Mouse (Mus musculus) liver, embryonic 16.5 days (tissue): ENCODE measurements at regions not wholly inside any gene's neighbourhood (a gene's known extent, or its start where the extent isn't known, plus 50 kb on each side); places are given as distances from the start of the nearest gene placed in this dataset.

Source experiments
- ATAC-seq: fragments of 200-750 bp; cut with Nextera tagmentation; 2 replicates; pipeline ENCODE4 v1.8.0; 2017; ENCODE audit warnings: low read depth, mild to moderate bottlenecking, moderate number of reproducible peaks, moderate library complexity
- H3K27ac ChIP-seq: fragments of 300-500 bp; sonication (generic); 2 replicates; pipeline ENCODE4 v1.5.1; 2014; ENCODE audit warnings: mild to moderate bottlenecking, low read length
- H3K27me3 ChIP-seq: fragments of 300-500 bp; sonication (generic); 2 replicates; pipeline ENCODE4 v1.6.1; 2014; ENCODE audit warnings: low read depth, low read length, mixed read lengths; ENCODE audit not compliant: control insufficient read depth, insufficient read depth
- H3K36me3 ChIP-seq: fragments of 300-500 bp; sonication (generic); 2 replicates; pipeline ENCODE4 v1.6.1; 2014; ENCODE audit warnings: mild to moderate bottlenecking; ENCODE audit not compliant: control insufficient read depth, insufficient read depth
- H3K4me1 ChIP-seq: fragments of 300-500 bp; sonication (generic); 2 replicates; pipeline ENCODE4 v1.6.1; 2014; ENCODE audit warnings: low read depth, low read length, mixed read lengths; ENCODE audit not compliant: control insufficient read depth
- H3K4me2 ChIP-seq: fragments of 300-500 bp; sonication (generic); 2 replicates; pipeline ENCODE4 v1.6.1; 2014; ENCODE audit warnings: low read depth, low read length, mixed read lengths
- H3K4me3 ChIP-seq: fragments of 300-500 bp; sonication (generic); 2 replicates; pipeline ENCODE4 v1.5.1; 2014; ENCODE audit warnings: low read depth, mild to moderate bottlenecking, low read length
- H3K9ac ChIP-seq: fragments of 300-500 bp; sonication (generic); 2 replicates; pipeline ENCODE4 v1.6.1; 2014; ENCODE audit warnings: low read depth, low read length
- H3K9me3 ChIP-seq: fragments of 300-500 bp; sonication (generic); replicated peaks from 2 replicates; pipeline ENCODE4 v1.6.1; 2016; ENCODE audit warnings: low read length; ENCODE audit not compliant: control insufficient read depth
- WGBS: fragments of 180-500 bp; shearing (Covaris S2); extraction: QIAGEN DNeasy Blood & Tissue Kit; methylation state at CpG from one replicate; pipeline ENCODE4 v1.1.7; 2014; ENCODE audit not compliant: insufficient replicate concordance; 5-methylcytosine and 5-hydroxymethylcytosine counted together

DNA sequence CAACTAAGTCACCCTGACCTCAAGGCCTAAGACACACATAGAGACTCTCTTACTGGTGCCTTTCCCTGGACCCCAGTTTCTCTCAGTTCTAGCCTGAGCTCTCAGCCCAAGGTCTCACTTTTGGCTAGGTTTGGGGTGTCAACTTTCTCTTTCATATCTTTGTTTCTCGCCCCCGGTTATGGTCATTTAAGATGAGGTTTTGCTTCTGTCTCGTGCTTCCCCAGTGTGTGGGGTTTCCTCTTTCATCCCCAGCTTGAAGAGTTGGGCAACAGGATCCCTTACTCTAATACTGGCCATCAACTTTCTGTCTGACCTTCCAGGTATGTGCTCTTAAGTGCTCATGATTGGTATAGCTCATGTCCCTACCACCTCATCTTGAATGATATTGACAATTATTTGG is 67.5 kb downstream of the Lmo4 start:
- no peaks in the 10 kb centered on the region for H3K4me1 ChIP-seq
- no peaks in the 10 kb centered on the region; the same call in 1 of the 2 replicates for H3K9me3 ChIP-seq

DNA sequence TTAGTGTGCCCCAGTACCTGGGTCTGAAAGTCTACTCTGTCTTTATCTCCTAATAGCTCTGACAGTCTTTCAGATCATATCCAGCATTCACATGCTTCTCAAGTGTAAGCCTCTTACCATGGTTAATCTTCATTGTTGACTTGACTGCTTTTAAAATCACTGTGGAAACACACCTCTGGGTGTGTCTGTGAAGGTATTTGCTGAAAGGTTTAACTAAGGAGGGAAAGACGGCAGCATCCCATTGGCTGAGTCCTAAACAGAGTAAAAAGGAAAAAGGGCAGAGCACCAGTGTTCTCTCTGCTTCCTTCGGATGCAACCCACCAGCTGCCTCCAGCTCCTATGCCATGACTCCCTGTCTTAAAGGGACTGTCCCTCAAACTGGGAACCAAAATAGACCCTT is 68.6 kb downstream of the Lmo4 start:
- no peaks in the 10 kb centered on the region for H3K36me3 ChIP-seq
- no peaks in the 10 kb centered on the region for H3K27me3 ChIP-seq
- no peak for ATAC-seq
- H3K4me3 ChIP-seq, result no peak overlapping the region
- no peak overlapping the region for H3K27ac ChIP-seq
- no peaks in the 10 kb centered on the region; the same call in 1 of the 2 replicates for H3K9me3 ChIP-seq
- H3K9ac ChIP-seq, result no peak overlapping the region
- no peak overlapping the region for H3K4me2 ChIP-seq
- 57% methylated on average over 2 of the region's 2 CpGs for WGBS
- no peaks in the 10 kb centered on the region for H3K4me1 ChIP-seq

More for the DNA sequence above, 67.5 kb downstream of the Lmo4 start:
- no peak for ATAC-seq
- Histone ChIP-seq H3K4me2 (no peak overlapping the region), H3K9ac (no peak overlapping the region), H3K36me3 (no peaks in the 10 kb centered on the region), H3K4me3 (no peak overlapping the region), H3K27ac (no peak overlapping the region), H3K27me3 (no peaks in the 10 kb centered on the region)
- WGBS, result 70% methylated on average over 3 of the region's 3 CpGs

DNA sequence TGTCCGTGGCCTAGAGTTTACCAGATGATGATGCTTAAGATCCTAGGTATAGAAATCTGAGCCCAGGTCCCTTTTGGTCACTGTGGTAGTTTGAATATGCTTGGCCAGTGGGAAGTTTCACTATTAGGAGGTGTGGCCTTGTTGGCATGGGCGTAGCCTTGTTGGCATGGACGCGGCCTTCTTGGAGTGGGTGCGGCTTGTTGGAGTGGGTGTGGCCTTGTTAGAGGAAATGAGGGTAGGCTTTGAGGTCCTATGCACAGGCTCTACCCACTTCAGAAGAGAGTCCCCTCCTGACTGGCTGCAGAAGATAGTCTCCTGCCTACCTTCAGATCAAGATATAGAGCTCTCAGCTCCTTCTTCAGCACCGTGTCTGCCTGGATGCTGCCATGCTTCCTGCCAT is 69.4 kb downstream of the Lmo4 start:
- H3K9ac ChIP-seq, result no peak overlapping the region
- no peak overlapping the region for H3K4me2 ChIP-seq
- no peak for ATAC-seq
- no peaks in the 10 kb centered on the region; the same call in 1 of the 2 replicates for H3K9me3 ChIP-seq
- no peak overlapping the region for H3K27ac ChIP-seq
- no peak overlapping the region for H3K4me3 ChIP-seq
- H3K36me3 ChIP-seq, result no peaks in the 10 kb centered on the region
- no peaks in the 10 kb centered on the region for H3K4me1 ChIP-seq
- WGBS, result 81% methylated on average over 6 of the region's 6 CpGs
- H3K27me3 ChIP-seq, result no peaks in the 10 kb centered on the region

DNA sequence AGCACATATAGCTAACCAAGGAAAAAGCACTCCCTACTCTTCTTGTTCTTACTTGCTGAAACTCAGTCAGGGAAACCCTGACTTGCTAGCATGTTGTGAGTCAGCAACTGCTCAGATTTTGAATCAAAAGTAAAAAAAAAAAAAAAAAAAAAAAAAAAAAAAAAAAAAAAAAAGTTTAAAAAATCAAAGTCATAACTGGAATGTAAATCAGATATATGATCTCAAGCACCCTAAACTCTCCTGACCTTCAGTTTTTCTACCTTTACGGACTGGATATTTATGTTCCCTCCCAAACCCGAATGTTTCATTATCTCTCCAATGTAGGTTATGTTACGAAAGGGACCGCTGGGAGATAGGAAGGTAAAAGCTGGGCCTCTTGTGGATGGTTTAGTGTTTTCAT is 77.0 kb downstream of the Lmo4 start:
- no peak overlapping the region for H3K9ac ChIP-seq
- H3K4me2 ChIP-seq, result no peak overlapping the region
- no peaks in the 10 kb centered on the region for H3K36me3 ChIP-seq
- no peak overlapping the region for H3K27ac ChIP-seq
- no peak for ATAC-seq
- H3K4me3 ChIP-seq, result no peak overlapping the region
- H3K4me1 ChIP-seq, result no peaks in the 10 kb centered on the region
- H3K27me3 ChIP-seq, result no peaks in the 10 kb centered on the region
- no peaks in the 10 kb centered on the region for H3K9me3 ChIP-seq
- WGBS, result 81% methylated on average over 4 of the region's 4 CpGs

DNA sequence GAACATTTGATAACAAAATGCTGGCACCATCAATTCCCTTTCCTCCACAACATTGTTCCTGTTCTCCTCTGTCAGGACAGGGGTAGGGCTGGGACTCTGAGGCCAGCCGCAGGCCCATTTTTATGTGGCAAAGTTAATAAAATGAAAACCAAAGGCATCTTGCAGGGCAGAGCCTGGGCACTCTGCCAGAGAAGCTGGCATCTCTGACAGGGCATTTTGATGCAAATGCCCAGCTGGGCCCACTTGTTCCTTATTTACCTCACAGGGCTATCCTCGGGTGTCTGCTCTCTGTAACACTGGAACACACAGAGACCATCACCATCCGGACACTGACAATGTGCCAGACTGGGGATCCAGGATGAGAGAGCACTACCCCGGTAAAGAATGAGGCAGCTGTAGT is 80.7 kb downstream of the Lmo4 start:
- no peak overlapping the region for H3K27ac ChIP-seq

DNA sequence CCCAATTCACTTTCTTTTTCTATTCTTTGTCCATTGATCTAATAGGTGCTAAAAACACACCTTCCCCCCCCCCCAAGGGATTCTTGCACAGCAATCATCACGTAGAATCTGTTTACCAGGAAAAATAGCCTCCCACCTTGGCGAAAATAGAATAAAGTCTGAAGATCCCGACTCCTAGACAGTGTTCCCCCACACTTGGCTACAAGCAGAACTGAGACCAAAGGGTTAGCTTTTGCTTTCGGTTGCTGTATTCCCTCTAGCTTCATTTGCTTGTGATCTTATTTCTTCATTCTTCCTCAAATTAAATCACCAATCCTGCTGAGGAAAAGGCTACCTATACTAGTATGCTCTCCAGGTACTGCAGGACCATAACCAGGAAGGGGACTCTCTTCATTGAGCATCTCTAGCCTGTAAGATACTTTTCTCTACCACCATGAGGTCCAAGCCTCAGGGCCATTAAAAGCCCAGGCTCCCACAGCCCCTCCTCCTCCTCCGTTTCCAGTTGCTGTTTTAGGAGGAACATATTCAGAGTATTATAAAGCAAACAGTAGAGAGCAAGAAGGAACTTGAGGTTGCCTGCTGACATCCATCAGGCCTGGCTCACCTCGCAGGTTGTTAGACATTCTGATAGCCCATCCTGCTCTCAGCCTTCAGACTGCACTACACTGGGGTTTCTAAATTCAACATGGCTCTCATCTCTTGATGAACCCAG is 81.5 kb downstream of the Lmo4 start:
- WGBS, result 52% methylated on average over 6 of the region's 6 CpGs

More for the DNA sequence above, 80.7 kb downstream of the Lmo4 start:
- Histone ChIP-seq H3K4me1 (no peaks in the 10 kb centered on the region), H3K36me3 (no peaks in the 10 kb centered on the region), H3K9me3 (no peaks in the 10 kb centered on the region), H3K4me3 (no peak overlapping the region), H3K27me3 (no peaks in the 10 kb centered on the region), H3K9ac (no peak overlapping the region), H3K4me2 (no peak overlapping the region)
- no peak for ATAC-seq
- 63% methylated on average over 4 of the region's 4 CpGs for WGBS

DNA sequence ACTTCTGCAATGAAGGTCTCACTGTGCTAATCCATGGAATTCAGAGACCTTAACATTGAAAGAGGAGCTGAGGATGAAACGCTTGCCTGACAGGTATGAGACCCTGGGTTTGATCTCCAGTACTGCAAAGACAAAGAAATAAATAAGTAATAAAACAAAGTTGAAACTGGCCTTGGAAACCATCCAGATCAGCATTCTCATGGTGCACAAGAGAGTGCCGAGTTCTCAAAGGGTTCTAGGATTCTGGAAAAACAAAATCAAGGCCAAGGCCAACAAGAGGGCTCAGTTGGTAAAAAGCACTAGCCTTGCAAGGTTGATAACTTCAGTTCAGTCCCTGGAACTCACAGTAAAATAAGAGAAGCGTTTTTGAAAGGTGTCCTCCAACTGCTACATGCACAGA is 85.9 kb downstream of the Lmo4 start:
- no peak overlapping the region for H3K4me3 ChIP-seq
- H3K9me3 ChIP-seq, result no peaks in the 10 kb centered on the region
- WGBS, result 39% methylated on average over 3 of the region's 3 CpGs
- H3K4me1 ChIP-seq, result no peaks in the 10 kb centered on the region
- H3K9ac ChIP-seq, result no peak overlapping the region
- ATAC-seq, result no peak
- no peaks in the 10 kb centered on the region for H3K27me3 ChIP-seq
- H3K36me3 ChIP-seq, result no peaks in the 10 kb centered on the region
- no peak overlapping the region for H3K27ac ChIP-seq
- H3K4me2 ChIP-seq, result no peak overlapping the region

More for the DNA sequence above, 81.5 kb downstream of the Lmo4 start:
- H3K4me3 ChIP-seq, result no peak overlapping the region
- H3K4me2 ChIP-seq, result no peak overlapping the region
- no peak overlapping the region for H3K9ac ChIP-seq
- no peaks in the 10 kb centered on the region for H3K27me3 ChIP-seq
- no peaks in the 10 kb centered on the region for H3K9me3 ChIP-seq
- no peak overlapping the region for H3K27ac ChIP-seq
- H3K36me3 ChIP-seq, result no peaks in the 10 kb centered on the region
- ATAC-seq, result no peak
- H3K4me1 ChIP-seq, result no peaks in the 10 kb centered on the region

DNA sequence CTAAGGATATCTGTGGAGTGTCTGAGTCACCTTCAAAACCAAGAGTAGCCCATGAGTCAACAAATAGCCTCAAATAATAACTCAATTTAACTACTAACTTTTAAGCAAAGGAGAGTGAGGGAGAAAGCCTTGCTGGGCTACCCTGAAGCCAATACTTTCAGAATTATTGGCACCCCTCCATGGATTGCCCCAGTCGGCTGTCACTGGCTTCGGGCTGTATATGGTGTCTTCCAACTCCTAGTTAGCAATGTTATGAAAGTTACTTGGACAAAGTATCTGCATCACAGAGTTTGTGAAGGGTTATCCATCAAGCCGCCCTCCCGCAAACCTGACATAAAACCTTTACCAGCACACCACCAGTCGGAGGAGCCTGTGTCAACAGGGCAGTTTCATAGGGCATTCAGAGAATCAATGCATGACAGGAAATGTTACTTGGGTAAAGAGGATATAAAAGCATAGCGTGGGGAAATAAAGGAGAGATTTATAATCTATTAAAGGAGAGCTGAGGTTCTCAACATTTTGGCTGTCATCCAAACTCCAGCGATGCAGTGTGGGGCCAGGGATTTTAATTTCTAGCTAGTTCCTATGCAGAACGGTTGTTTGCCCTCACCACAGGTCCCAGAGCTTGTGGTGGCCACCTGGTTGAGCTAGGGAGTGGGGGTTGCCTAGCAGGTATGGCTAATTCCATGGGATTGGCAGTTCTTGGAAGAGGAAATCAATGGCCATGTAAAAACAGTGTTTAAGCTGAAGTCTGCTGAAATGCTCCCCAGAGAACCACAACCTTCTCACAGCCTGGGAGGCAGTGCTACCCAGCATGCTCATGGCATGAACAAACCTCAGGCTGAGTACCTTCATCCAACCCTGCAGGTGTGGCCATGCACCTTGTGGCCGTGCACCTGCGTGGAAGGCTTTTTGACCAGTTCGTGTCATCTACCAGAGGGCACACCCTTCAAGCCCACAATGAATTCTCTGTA is 91.1 kb downstream of the Lmo4 start:
- Histone ChIP-seq H3K9ac (no peak overlapping the region), H3K4me2 (no peak overlapping the region), H3K27me3 (no peaks in the 10 kb centered on the region), H3K4me1 (no peaks in the 10 kb centered on the region), H3K36me3 (no peaks in the 10 kb centered on the region), H3K27ac (no peak overlapping the region), H3K9me3 (no peaks in the 10 kb centered on the region), H3K4me3 (no peak overlapping the region)
- 68% methylated on average over 11 of the region's 11 CpGs for WGBS
- ATAC-seq, result no peak
